Mouse (Mus musculus) heart, adult 11 months (tissue): ENCODE data around the gene Ush1c.
"Not testable (repeated sequence)": the region's sequence is repeated elsewhere in the genome, so short reads cannot be mapped to it uniquely, and the experiment has no call there.

Source experiments
- DNase-seq: peaks from one replicate; pipeline ENCODE4 v3.0.0; 2022

The Ush1c gene

DNA sequence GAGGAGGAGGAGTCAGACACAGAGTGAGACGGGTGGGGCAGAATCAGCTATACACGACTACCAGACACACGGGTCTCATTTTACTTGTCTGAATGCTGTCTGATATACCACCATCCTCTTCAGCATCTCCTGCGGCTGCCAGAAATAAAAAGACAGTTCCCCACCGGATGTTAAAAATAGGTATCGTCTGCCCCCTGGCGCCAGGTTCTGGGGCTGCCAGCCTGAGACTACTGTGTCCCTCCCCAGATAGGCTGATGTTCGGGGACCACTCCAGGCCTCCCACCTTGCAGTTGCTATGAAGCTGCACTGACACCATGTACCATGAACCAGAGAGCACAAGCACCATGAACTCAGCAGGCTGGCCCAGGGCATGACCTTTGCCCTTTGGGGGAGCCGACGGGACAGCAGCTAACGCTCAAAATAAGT is 34.2 kb downstream of the Ush1c start:
- DNase-seq: no peak

- DNase-seq: no peak
These were observed 36.7 kb downstream of the Ush1c start for GRCm38 (mm10) chr7:46201649-46202048.

- DNase-seq: no peak
These were observed 38.3 kb downstream of the Ush1c start for GRCm38 (mm10) chr7:46200021-46200420.

DNA sequence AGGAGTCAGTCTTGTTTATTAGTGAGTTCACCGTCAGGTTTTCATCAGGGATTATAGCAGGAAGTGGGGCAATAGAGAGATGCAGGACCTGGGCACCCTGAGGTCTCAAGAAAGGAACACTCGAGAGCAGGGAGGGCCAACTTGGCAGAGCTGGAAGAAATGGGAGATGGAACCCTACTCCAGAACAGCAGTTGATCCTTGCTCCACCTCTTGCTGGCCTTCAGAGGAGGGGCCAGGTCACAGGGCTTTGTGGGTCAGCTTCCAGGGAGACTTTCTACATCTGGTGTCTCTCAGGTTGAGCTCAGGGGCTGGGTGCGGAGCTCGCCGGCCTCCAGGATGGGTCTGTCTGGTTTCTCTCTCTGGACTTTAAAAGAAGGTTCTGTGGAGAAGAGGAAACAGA is 42.9 kb downstream of the Ush1c start:
- no peak for DNase-seq

- no peak for DNase-seq
These were observed 54.1 kb downstream of the Ush1c start for GRCm38 (mm10) chr7:46184232-46184631.

- DNase-seq: no peak
These were observed 56.7 kb downstream of the Ush1c start for GRCm38 (mm10) chr7:46181590-46181989.

GRCm38 (mm10) chr7:46179431-46180275 is 58.6 kb downstream of the Ush1c start, which contains the start of gene Abcc8:
Gene Abcc8, minus strand, starts transcription at chr7:46180033.
- no peak for DNase-seq

GRCm38 (mm10) chr7:46168980-46169379 is 69.3 kb downstream of the Ush1c start:
- not testable (repeated sequence) for DNase-seq

GRCm38 (mm10) chr7:46168402-46168801 is 69.9 kb downstream of the Ush1c start:
- DNase-seq: no peak

DNA sequence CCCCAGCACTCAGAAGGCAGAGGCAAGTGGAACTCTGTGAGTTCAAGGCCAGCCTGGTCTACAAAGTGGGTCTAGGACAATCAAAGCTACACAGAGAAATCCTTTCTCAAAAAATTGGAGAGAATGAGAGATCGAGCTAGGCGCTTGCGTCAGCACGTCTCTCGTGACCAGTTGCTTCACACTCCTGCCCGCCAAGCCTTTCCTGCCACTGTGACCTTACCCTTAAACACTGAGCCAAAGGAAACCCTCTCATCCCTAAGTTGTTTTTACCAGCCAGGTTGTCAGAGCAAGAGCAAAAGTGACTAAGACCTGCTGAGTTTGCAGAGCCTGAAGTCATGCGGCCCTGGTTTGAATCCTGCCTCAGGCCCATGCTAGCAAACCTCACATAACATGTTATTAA is 70.4 kb downstream of the Ush1c start:
- DNase-seq: no peak

GRCm38 (mm10) chr7:46165876-46166275 is 72.4 kb downstream of the Ush1c start:
- DNase-seq: no peak

DNA sequence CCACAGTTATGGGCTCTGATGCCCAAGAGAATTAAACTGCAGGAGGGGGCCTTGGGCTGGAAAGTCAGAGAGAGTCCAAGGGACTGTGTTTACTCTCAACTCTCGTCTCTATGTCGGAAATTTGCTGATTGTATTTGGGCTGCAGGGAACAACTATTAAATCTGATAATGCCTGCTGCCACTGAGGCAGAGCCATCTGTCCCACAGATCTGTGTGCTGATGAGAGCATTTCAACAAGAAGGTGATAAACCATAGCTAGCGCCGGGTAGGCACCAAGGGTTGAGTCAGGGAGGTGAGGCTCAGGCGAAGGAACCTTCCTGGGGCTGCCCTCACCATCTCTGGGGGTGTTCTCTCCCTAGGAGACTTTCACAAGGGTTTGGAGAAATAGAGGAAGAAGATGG is 75.6 kb downstream of the Ush1c start:
- no peak for DNase-seq

GRCm38 (mm10) chr7:46162132-46162727 is 76.1 kb downstream of the Ush1c start:
- peak; percentile 99 for DNase-seq

GRCm38 (mm10) chr7:46161615-46162014 is 76.7 kb downstream of the Ush1c start:
- DNase-seq: peak; percentile 94

DNA sequence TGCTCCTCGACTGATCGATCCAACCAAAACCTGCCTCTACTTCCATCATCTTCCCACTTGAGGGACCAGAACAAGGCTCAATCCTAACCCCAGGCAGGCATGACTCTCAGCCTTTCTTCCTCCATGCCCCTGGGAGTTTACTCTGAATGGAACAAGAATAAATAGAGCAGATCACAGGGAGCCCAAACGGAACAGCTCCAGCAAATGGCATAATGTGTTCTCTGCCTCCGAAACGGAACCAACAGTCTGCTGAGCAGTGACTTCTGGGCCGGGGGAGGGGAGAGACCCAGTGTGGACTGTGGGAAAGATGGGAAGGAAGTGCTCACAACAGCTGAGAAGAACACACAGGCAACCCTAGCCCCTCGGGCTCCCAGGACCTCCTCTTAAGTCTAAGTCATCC is 80.6 kb downstream of the Ush1c start:
- DNase-seq: no peak

DNA sequence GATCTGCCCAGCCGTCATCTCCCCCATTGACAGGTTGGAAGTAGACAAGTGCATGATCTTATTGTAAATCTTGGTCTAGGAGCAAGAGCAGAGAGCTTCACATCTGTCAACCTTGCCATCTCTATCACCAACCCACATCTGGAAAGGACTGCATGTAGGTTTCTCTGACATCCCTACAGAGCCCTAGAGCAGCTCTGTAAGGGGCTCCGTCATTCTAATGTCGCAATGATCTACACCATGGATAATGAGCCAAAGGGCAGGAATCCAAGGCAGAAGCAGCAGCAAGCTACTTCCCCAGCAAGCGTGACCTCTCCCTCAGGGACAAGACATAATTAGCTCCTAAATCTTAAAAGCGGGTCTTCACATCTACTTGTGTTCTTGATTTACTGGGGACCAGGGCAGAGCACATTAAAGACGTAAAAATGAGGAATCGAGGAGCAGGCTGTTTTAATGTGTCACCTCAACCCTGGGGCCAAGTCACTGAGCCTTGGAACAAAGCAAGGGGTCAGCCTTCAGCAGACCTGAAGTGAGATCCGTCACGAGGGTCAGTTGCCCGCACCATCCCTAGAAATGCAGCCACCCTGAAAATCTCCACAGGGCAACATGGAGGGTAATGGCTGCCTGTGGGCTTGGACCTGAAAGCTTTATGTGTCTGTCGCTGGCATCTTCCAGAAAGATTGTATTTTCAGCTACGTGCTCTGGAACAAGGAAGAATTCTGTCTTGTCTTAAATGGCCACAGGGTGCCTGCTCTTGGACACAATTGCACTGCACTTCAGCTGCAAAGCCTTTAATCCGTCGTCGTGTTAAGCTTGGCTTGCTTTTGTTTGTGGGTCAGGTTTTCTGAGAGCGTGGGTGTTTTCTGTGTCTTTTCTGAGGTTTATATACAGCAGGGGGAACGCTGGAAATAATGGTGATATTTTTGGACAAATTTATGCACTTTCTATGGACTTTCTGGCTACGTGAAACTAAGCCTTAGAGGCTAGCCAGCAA is 83.5 kb downstream of the Ush1c start:
- no peak for DNase-seq

DNA sequence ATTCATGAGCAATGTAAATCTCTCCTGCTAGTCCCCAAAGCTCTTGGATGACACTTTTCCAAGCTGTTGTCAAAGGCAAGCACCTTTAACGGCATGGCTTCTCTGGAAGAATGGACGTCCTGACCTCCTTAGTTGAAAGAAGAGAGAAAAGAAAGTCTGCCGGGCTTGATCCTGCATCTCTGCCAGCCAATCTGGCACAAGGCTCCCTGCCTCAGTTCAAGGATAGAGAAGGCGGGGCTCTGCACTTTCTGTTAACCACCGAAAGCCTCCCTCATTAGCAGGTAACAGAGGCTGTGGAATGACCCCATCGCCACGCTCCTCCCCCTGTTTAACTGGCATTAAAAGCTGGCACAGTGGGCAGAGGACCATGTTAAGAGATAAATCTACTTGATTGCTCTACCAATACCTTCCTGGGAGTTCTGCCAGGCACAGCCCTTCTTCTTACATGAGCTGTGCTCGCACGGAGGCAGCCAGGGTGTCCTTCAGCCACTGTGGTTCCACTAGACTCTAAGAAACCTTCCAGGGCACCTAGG is 85.4 kb downstream of the Ush1c start:
- peak; percentile 90 for DNase-seq

GRCm38 (mm10) chr7:46147417-46147816 is 90.9 kb downstream of the Ush1c start:
- DNase-seq: no peak

GRCm38 (mm10) chr7:46146675-46147308 is 91.5 kb downstream of the Ush1c start:
- DNase-seq: no peak
